Mouse (Mus musculus) gastrocnemius, adult 8-10 months (tissue): ENCODE data around the gene Kcnab2. TPM values are rescaled to one million over a fixed set of nuclear protein-coding genes. Genes with fewer than 3 reads are reported as not detected.

Experiments used
- DNase-seq, 2 experiments: peaks; one replicate each; pipeline ENCODE4 v3.0.0; 2022; ENCODE audit warnings: low spot score in 2 of 2
- total RNA-seq, 4 experiments: library from RNA; stranded (reverse); gene quantifications; 2 replicates each; pipeline ENCODE4 v1.2.4; 2022

The Kcnab2 gene
- total RNA-seq, 4 experiments from 2014 or later, result 0.63 to 1.2 (median 0.85) TPM

DNA sequence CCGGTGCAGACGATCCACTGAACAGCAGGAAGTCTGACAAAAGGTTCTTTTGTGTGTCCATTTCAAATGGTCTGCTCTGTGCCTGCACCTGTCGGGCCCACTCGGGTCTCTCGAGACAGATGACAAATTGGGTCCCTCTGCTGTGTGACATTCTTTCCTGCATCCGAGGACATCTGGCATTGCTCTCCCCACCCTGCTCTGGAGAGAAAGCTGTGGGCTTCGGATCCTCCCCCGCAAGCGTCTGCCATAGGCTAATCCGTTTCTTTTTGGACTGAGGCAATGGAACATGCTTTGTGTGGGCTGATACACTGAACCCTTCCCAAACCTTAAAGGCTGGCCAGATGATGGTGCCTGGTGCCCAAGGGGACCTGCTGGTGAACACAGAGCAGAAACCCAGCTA is 24.6 kb downstream of the Kcnab2 start:
- no peak for DNase-seq

DNA sequence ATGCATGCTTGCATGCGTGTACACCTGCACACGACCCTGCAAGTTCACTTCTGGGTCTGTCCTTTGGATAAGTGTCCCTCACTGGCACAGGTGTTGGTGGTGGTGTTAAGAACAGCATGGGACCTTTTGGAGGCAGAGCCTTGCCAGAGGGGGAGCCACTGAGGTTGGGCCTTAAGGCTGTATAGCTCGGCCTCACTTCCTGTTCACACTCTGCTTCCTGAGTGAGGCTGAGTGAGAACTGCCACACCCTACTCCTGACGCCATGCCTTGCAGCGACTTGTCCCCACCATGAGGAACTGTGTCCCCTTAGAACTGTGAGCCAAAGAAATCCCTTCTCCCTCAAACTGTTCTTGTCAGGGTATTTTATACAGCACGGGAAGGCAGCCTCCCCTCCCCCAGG is 26.3 kb downstream of the Kcnab2 start:
- DNase-seq, result no peak

DNA sequence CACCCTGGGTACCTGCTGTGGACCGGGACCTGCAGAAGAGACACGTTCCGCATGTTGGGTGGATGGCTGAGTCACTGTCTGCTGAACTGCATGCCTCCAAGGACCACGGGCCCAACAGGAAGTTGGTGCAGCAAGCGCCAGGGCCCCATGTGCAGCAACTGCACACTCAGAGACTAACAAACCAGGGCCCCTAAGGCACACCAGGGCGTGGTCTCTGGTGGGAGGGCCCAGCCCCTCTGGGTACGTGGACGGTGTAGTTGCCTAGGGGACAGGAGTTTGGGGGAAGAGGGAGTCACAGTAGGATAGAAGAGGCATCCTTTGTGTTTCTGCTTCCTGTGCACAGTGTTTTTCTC is 29.0 kb downstream of the Kcnab2 start:
- DNase-seq, result no peak

DNA sequence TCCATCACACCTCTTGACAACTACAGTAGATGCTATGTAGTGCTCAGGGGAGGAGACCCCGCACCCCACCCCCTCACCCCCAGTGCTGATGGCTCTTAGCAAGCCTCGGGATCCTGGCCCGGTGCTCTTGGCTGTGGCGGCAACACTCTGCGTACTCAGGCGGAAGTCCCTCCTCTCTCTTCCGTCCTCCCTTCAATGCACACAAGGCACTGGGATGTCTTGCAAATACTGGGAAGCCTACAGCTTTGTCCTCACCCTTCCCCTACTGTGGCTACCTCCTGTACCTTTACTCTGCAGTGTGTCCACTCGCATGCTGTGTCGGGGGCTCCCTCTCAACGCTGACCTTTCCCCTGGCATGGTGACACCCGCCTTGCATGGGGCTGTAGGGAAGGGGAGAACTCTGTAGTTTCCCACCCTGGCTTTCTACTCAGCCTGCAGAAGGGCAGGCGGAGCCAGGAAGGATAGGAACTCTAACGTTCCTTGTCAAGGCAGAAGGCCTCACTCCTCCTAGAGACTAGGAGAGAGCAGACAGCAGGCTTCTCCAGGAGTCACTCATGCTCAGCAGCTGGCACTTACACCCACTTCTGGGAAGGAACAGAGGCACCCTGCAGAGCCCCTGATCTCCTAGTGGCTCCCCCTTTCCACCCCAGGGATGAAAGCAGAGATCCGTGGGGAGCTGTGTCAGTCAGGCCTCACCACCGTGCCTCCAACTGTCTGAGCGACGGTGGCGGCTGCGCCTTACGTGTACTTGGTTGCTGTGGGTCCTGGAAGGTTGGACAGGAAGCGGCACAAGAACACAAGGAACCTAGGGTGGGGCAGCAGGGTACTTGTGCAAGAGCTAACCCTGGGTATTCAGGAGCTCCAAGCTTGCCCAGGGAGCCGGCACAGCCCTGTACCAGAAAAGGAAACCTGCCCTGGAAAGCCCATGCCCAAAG is 29.7 kb downstream of the Kcnab2 start:
- DNase-seq, result no peak

DNA sequence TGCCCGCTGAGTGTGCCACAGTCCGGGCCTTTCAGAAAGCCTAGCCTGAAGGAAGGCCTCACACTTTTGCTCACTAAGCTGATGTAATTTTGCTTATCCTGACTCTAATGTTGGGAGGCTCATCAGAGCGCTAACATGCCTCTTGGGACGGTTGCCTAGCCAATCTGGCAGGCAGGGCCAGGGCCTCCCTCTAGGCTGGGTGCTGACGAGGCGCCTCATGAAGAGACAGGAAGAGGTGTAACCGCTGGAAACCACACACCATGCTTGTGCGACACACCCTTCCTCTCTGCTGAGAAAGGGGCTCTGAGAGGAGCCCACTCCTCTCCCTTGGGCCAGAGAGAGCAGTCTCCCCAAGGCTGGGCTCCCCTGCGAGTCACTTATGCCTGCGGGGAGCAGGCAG is 31.5 kb downstream of the Kcnab2 start:
- DNase-seq, result no peak

DNA sequence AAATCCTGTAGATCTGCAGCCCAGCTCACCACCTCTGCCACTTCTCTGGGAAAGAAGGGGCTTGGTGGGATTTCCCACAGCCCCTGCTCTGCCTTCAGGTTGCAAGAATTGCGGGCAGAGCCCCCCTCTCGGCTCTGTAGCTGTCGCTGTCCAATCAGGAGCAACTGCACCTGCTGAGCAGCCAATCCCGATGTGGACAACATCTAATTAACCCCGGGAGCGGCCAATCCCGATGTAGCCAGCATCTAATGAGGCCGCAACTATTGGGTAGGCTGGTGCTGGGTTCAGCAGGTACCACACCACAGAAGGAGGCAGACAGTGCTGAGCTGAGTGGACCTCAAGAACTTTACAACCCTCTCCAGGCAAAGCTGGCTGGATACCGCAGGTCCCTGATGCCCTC is 36.1 kb downstream of the Kcnab2 start:
- DNase-seq, result no peak

DNA sequence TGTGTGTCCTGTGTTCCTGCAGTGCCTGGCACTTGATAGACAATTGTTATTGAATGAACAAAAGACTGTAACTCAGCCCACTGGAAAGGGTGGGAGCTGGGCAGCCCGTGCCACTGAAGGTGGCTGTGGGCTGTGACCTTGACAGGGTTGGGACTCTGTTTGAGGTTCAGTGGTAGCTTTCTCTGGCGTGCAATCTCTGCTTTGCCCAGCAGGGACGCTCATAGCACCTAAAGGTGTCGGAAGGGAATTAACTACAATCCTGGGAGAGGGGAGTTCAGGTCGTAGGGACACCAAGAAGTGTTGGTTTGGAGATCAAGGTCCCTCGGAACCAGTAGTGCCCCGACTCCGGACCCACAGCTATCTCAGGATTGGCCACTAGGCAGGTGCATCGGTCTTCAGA is 36.8 kb downstream of the Kcnab2 start:
- DNase-seq, result no peak

DNA sequence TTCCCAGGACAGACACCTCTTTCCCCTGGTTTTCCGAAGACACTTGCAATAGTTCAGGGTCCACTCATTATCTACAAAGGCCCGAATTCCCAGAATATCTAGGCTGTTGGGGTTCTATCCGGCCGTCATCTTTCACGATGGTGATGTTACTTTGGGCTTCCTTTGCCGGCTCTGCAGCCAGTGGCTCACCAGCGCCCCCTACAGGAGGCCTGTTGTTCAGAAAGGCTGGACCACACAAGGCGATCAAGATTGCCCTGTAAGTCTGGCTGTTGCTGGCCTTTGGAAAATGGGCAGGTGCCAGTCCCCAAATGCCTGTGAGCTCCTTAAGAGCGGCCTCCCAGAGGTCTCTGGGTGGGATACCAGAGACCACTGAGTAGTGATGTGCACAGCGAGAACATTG is 42.4 kb downstream of the Kcnab2 start:
- peak; percentile 44 to 60 for DNase-seq

DNA sequence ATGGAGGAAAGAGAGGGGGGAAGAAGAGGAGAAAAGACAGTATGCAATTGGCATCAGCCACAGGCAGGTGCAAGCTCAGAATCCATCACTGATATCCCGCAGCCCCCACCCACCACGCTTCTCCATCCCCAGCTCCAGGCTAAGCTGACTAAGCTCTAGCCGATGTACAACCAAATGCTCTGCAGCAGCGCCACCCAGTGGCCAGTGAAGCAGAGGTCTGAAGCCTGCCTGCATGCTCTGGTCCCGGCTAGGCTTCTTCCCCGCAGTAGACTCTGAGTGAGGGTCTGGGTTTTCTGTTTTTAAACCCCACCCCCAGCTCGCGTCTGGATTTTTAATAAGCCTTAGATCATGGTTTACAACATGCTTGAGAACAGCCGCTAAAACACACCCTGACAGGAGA is 42.8 kb downstream of the Kcnab2 start:
- DNase-seq, result peak; percentile 64 to 81

DNA sequence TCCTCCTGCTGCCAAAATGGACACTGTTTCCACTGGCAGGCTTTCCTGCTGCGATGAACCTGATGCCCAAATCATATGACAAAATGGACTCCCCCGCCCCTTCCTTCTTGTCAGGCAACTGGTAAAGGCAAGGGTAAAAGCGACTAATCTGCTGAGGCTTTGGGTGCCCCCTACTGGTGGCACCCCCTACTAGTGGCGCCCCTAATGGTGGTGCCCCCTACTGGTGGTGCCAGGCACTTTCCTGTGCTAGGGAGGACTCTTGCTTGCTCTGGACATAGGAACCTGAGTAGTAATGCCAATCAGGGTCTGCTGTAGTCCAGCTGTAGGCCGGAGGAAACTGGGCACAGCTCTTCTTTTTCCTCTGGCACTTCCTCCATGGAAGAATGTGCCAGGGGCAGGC is 45.4 kb downstream of the Kcnab2 start:
- no peak for DNase-seq

DNA sequence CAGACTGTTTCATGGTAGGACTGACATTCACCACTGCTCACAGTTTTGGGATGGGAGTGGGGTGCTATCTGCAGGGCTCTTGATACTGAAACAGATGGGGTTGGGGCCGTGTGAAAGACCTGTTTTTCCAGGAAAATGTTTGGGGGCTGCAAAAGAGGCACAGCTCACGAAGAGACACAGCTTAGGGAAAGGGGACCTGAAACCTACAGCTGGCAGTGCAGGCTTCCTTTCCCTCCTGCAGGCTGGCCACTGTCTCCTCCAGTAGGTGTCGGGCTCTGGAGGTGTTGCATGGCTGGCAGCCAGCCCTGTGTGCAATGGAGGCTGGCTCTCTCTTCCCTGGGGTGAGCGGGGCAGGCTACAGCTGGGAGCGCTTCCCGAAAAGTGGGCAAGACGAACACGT is 49.4 kb downstream of the Kcnab2 start:
- DNase-seq, result no peak

DNA sequence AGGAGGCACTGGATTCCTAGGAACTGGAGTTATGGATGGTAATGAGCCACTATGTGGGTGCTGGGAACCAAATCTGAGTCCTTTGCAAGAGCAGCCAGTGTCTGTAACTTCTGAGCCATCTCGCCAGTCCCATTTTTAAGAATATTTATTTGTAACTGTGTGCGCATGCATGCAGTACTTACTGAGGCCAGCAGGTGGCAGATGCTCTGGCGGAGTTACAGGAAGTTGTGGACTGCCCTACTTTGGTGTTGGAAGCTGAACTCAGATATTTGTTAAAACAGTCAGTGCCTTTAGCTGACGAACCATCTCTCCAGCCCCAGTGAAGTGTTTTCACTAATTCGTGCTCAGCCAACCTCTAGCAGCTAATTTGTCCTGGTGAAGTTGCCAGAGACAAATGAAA is 52.7 kb downstream of the Kcnab2 start:
- no peak for DNase-seq

DNA sequence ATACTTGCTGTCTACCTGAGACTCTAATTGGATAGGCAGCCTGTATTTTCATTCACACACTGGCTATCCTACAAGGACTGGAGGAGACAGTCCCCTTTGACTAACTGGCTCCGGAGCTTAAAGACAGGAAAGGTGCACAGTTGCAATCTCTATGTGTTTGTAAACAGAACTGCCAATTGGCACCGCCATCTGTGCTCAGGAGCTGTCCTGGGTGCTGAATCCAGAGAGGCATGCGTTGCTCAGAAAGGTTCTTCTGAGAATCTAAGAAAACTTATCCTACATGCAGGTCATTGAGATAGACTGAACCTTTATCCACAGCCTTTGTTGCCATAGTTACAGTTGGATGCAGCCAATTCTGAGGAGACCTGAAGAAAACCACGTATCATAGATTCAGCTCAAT is 53.3 kb downstream of the Kcnab2 start:
- no peak for DNase-seq

DNA sequence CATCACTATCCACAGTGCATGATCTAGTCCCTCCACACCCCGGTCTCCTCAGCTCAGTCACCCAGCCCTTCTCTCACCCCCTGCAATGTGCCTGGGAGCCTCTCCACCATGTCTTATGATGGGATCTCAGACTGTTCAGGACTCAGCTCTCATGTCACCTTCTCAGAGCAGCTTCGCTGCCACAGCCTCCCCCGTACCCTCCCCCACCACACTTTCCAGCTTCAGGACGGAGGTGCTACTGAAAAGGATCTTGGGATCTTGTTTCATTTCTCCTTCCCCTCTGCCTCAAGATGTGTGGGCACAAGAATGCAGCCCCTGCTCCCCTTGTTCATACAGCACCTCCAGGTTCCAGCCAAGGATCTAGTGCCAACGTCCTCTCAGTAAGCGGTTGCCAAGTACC is 54.1 kb downstream of the Kcnab2 start:
- no peak for DNase-seq

DNA sequence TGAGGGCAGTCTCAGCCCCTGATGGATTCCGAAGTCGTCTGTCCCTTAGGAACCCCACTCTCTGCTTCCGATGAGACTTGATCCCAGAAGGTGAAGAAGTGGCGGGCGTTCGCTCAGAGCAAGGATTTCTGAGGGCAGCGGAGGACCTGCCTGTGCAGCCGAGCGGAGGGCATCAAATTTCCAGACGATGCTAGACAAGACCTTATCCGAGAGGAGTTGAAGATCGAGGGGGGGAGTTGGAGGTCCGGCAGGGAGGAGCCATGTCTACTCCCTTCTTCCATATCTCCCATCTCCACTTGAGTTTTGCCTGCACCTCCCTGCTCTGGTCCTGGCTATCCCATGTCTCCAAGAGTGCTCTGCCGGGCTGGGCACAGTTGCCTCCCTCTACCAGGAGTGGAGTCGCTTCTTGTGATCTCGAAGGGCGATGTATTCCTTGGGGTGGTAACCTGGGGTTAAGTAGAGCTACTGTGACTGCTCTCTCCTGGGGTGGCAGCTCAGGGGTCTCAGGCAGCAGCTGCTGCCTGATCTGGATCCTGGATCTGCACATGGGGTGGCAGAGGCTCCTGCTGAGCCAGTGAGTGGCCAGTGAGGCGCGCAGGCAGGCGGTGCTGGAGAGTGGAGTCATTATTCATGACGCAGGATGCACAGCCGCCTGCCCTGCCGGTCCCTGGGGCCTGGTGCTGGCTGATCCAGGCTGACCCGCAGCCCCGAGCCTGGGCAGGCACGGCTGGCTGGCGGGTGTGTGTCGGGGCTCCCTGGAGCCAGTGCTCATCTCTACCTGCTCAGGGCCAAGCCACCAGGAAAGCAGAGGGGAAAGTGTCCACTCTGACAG is 59.2 kb downstream of the Kcnab2 start:
- no peak for DNase-seq

DNA sequence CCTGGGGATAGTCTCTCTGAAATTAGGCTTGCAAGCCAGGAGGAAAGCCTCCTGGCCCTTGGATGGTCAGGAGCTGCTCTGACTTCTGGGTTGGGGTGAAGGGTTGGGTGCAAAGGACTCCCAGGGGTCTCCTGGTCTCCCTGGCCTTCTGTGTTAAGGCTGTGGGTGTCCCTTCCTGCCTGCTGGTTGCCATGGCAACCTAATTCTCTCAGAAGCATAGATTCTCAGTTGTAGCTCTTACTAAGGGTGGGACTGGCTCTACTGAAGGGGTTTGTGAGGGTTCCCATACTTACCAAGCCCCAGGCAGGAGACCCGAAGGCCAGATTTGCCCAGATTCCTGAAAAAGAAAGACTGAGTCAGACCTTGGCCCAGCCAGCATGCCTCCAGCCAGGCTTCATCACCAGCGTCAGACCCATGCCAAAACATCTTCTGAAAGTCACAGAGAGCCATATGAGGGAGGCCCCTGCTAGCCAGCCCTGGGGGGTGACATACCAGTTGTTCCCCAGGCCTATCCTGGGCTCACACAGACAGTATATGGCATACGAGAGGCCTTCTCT is 65.1 kb downstream of the Kcnab2 start:
- no peak for DNase-seq

DNA sequence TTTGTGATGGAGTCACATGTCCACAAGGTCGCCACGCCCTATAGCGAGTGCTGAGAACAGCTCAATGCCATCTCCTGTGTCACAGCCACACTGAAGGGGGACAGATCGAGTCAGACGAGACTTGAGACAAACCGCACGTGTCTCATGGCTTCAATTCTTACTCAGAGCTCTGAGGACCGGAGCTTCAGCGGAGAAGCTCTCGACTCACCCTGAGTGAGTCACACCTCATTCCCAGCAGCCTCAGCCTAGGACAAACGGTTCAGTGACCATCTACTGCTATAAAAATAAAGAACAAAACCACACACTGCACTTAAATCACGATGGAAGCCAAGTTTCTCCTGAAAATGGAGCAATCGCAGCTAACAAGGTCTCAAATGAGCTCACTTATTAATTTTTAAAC is 66.7 kb downstream of the Kcnab2 start:
- no peak for DNase-seq

DNA sequence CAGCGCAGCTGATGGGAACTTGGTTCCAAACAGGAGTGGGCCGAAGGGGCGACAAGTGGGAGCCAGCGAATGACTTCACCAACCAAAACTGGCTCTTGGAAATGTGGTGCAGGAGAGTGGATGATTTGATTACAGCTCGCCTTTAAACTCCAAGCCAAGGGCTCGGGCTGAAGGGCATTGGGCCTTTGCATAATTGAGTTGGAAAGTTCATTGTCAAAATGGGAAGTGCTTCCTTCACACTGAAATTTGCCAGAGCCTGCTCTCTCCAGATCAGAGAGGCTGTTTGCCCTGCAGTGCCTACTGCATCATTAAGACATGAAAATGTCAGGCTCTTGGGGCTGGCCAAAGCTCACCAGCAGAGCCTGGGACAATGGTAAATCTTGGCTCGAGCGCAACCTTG is 71.1 kb downstream of the Kcnab2 start:
- no peak for DNase-seq

DNA sequence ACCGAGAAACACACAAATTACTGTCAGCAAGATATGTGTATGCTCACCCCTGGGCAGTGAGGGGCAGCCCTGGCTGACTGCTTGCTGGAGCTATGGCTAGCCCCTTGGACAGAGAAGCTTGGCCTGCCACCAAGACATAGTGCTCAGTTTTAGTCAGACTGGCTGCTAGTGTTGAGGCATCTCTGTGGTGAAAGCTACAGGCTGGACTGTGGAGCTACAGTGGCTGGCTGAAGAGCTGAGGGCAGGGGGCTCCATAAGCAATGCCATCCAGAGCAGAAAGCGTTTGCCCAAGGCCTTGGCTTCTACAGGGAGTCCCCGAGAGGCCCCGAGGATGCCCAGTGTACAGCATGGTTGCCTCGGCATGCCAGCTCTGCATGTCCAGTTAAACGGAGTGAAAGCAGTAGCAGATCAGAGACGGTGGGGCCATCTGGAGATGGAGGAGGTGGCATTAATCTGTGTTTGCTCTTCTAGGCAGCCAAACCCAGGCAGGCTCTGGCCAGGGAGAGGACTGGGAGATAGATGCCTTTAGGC is 71.9 kb downstream of the Kcnab2 start:
- no peak for DNase-seq

DNA sequence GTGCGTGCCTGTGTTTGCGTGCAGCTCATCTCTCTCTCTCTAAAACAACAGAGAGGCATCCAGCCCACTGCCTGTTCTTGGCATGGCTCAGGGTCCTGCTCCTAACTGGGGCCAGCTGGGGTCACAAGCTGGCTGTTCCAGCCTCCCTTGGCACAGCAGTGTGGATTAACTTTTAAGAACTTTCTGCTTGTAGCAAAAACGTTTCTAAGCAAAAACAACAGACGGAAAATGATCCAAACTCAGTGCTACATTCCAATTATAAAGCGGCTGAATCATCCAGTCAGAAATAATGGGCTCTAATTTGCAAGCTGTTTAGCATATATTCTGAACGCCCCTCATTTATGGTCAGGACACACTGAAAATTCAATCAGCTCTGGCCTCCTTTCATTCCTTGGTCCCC is 72.5 kb downstream of the Kcnab2 start:
- DNase-seq, result no peak

DNA sequence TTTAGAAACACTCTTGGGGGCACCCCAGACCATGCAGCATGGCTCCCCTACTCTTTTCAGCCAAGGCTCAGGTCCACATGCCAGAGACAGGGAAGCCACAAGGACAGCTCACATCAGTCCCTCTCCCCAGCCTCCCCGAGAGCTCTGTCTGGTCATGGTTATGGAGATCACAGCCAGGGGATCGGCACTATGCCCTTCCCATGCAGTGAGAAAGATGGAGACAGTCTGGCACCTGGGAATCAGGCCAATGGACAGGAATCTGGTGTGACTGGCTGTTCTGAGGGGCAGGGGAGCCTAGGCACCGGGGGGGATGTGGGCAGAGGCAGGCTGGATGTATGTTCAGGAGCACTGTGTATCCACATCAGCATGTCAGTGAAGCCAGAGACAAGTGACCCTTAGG is 78.7 kb downstream of the Kcnab2 start:
- no peak for DNase-seq

DNA sequence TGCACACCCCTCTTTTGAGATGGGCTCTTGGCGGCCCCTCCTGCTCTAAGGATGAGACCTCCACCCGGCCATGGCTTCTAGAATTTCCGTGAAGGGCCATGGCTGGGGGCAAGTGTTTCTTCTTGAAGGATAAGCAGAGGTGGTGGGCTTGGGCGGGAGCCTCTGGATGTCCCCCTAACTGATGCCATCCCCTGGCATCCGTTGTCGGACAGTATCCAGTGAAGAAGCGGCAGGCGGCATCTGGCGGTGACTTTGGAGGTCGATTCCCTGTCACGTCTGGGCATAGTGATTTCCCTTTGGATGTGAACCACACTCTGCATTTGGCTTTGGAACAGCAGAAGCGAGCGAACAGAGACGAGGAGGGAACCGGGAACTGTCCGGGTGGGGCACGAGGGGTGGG is 85.0 kb downstream of the Kcnab2 start:
- DNase-seq, result no peak
